Mouse (Mus musculus): ENCODE data around the gene Casp4. TPM values are rescaled to one million over a fixed set of nuclear protein-coding genes. Genes with fewer than 3 reads are reported as not detected.

The Casp4 gene
- total RNA-seq (2014; rRNA removed; ENCODE audit: low replicate concordance) (8.1 and 8.2 TPM in 2 replicates), polyA plus RNA-seq (2015; fragmentation: Nextera tagmentation; extraction: Ambion mirVana) (1.7 and 2.0 TPM in 2 replicates)

GRCm38 (mm10) chr9:5308561-5308960 is at the start of gene Casp4:
Gene Casp4, plus strand, starts transcription at chr9:5308828.
- WGBS = 45% methylated on average over 5 of the region's 5 CpGs
- no peaks in the 10 kb centered on the region for H3K36me3 ChIP-seq (replicated peaks; ENCODE audit: control insufficient read depth, insufficient read depth, low read length)
- no peak within 1 kb of the TSS for H3K9ac ChIP-seq (replicated peaks; ENCODE audit: low read depth, low read length)
- H3K27me3 ChIP-seq (ENCODE audit: control insufficient read depth, insufficient read depth, low read length) = no peaks in the 10 kb centered on the region
- H3K4me1 ChIP-seq (ENCODE audit: control insufficient read depth, insufficient read depth) = no peaks in the 10 kb centered on the region
- ATAC-seq (ENCODE audit: insufficient read depth, low read depth) (no peak), DNase-seq (ENCODE audit: low spot score) (peak; percentile 51)
- TF ChIP-seq EP300 (IDR thresholded peaks at IDR 0.05; ENCODE audit: low read depth) (no peak), CTCF (IDR thresholded peaks at IDR 0.05; ENCODE audit: low read depth) (no peak)
- peak within 1 kb of the TSS; percentile 30 for H3K4me2 ChIP-seq (ENCODE audit: low read depth, low read length)
- H3K9me3 ChIP-seq (replicated peaks; ENCODE audit: control insufficient read depth, low read length) = no peaks in the 10 kb centered on the region
- peak within 1 kb of the TSS; percentile 37 for H3K4me3 ChIP-seq (ENCODE audit: low read depth, low read length)
- peak within 1 kb of the TSS; percentile 34 for H3K27ac ChIP-seq (ENCODE audit: low read depth)

GRCm38 (mm10) chr9:5263951-5264475 is 44.6 kb upstream of the Casp4 start:
- 70% methylated on average over 2 of the region's 2 CpGs for WGBS
- H3K27me3 ChIP-seq (ENCODE audit: control insufficient read depth, insufficient read depth, low read length) = no peaks in the 10 kb centered on the region
- H3K4me1 ChIP-seq (ENCODE audit: control insufficient read depth, insufficient read depth) = no peaks in the 10 kb centered on the region
- no peaks in the 10 kb centered on the region for H3K36me3 ChIP-seq (replicated peaks; ENCODE audit: control insufficient read depth, insufficient read depth, low read length)
- DNase-seq (ENCODE audit: low spot score) = no peak
- ATAC-seq (ENCODE audit: insufficient read depth, low read depth) = no peak
- no peak overlapping the region for H3K4me2 ChIP-seq (ENCODE audit: low read depth, low read length)
- no peak overlapping the region for H3K27ac ChIP-seq (ENCODE audit: low read depth)
- H3K4me3 ChIP-seq (ENCODE audit: low read depth, low read length) = no peak overlapping the region
- H3K9me3 ChIP-seq (replicated peaks; ENCODE audit: control insufficient read depth, low read length) = no peaks in the 10 kb centered on the region
- TF ChIP-seq CTCF (IDR thresholded peaks at IDR 0.05; ENCODE audit: low read depth) (no peak), EP300 (IDR thresholded peaks at IDR 0.05; ENCODE audit: low read depth) (no peak)
- H3K9ac ChIP-seq (replicated peaks; ENCODE audit: low read depth, low read length) = no peak overlapping the region

GRCm38 (mm10) chr9:5270274-5270673 is 38.4 kb upstream of the Casp4 start:
- no peak for TF ChIP-seq CTCF (IDR thresholded peaks at IDR 0.05; ENCODE audit: low read depth)
- no peak for TF ChIP-seq EP300 (IDR thresholded peaks at IDR 0.05; ENCODE audit: low read depth)
- Histone ChIP-seq H3K4me3 (ENCODE audit: low read depth, low read length) (no peak overlapping the region), H3K9me3 (replicated peaks; ENCODE audit: control insufficient read depth, low read length) (no peaks in the 10 kb centered on the region), H3K27ac (ENCODE audit: low read depth) (no peak overlapping the region), H3K27me3 (ENCODE audit: control insufficient read depth, insufficient read depth, low read length) (no peaks in the 10 kb centered on the region), H3K4me2 (ENCODE audit: low read depth, low read length) (no peak overlapping the region), H3K9ac (replicated peaks; ENCODE audit: low read depth, low read length) (no peak overlapping the region), H3K36me3 (replicated peaks; ENCODE audit: control insufficient read depth, insufficient read depth, low read length) (no peaks in the 10 kb centered on the region), H3K4me1 (ENCODE audit: control insufficient read depth, insufficient read depth) (no peaks in the 10 kb centered on the region)
- 51% methylated on average over 2 of the region's 2 CpGs for WGBS
- ATAC-seq (ENCODE audit: insufficient read depth, low read depth) (no peak), DNase-seq (ENCODE audit: low spot score) (no peak)

- Histone ChIP-seq H3K4me1 (ENCODE audit: control insufficient read depth, insufficient read depth) (no peaks in the 10 kb centered on the region), H3K36me3 (replicated peaks; ENCODE audit: control insufficient read depth, insufficient read depth, low read length) (no peaks in the 10 kb centered on the region), H3K9me3 (replicated peaks; ENCODE audit: control insufficient read depth, low read length) (no peaks in the 10 kb centered on the region), H3K27me3 (ENCODE audit: control insufficient read depth, insufficient read depth, low read length) (no peaks in the 10 kb centered on the region), H3K4me2 (ENCODE audit: low read depth, low read length) (no peak overlapping the region), H3K9ac (replicated peaks; ENCODE audit: low read depth, low read length) (no peak overlapping the region), H3K4me3 (ENCODE audit: low read depth, low read length) (no peak overlapping the region), H3K27ac (ENCODE audit: low read depth) (no peak overlapping the region)
- TF ChIP-seq CTCF (IDR thresholded peaks at IDR 0.05; ENCODE audit: low read depth) (no peak), EP300 (IDR thresholded peaks at IDR 0.05; ENCODE audit: low read depth) (no peak)
- WGBS = 40% methylated on average over 1 of the region's 1 CpGs
- DNase-seq (ENCODE audit: low spot score) (no peak), ATAC-seq (ENCODE audit: insufficient read depth, low read depth) (no peak)
Measured at GRCm38 (mm10) chr9:5270884-5271283, 37.7 kb upstream of the Casp4 start.

GRCm38 (mm10) chr9:5271334-5271845 is 37.2 kb upstream of the Casp4 start:
- Histone ChIP-seq H3K36me3 (replicated peaks; ENCODE audit: control insufficient read depth, insufficient read depth, low read length) (no peaks in the 10 kb centered on the region), H3K4me2 (ENCODE audit: low read depth, low read length) (no peak overlapping the region), H3K9ac (replicated peaks; ENCODE audit: low read depth, low read length) (no peak overlapping the region), H3K9me3 (replicated peaks; ENCODE audit: control insufficient read depth, low read length) (no peaks in the 10 kb centered on the region), H3K27ac (ENCODE audit: low read depth) (no peak overlapping the region), H3K4me3 (ENCODE audit: low read depth, low read length) (no peak overlapping the region), H3K4me1 (ENCODE audit: control insufficient read depth, insufficient read depth) (no peaks in the 10 kb centered on the region), H3K27me3 (ENCODE audit: control insufficient read depth, insufficient read depth, low read length) (no peaks in the 10 kb centered on the region)
- TF ChIP-seq CTCF (IDR thresholded peaks at IDR 0.05; ENCODE audit: low read depth) = no peak
- no peak for TF ChIP-seq EP300 (IDR thresholded peaks at IDR 0.05; ENCODE audit: low read depth)
- 55% methylated on average over 6 of the region's 6 CpGs for WGBS
- DNase-seq (ENCODE audit: low spot score) (peak; percentile 39), ATAC-seq (ENCODE audit: insufficient read depth, low read depth) (peak; percentile 33; the same call in 1 of the 2 replicates)

GRCm38 (mm10) chr9:5286071-5286470 is 22.6 kb upstream of the Casp4 start:
- TF ChIP-seq EP300 (IDR thresholded peaks at IDR 0.05; ENCODE audit: low read depth) (no peak), CTCF (IDR thresholded peaks at IDR 0.05; ENCODE audit: low read depth) (no peak)

More at GRCm38 (mm10) chr9:5286071-5286470, 22.6 kb upstream of the Casp4 start:
- H3K4me3 ChIP-seq (ENCODE audit: low read depth, low read length) = no peak overlapping the region
- H3K27me3 ChIP-seq (ENCODE audit: control insufficient read depth, insufficient read depth, low read length) = no peaks in the 10 kb centered on the region
- H3K4me2 ChIP-seq (ENCODE audit: low read depth, low read length) = no peak overlapping the region
- H3K27ac ChIP-seq (ENCODE audit: low read depth) = no peak overlapping the region
- no peaks in the 10 kb centered on the region for H3K4me1 ChIP-seq (ENCODE audit: control insufficient read depth, insufficient read depth)
- H3K9me3 ChIP-seq (replicated peaks; ENCODE audit: control insufficient read depth, low read length) = no peaks in the 10 kb centered on the region
- no peak overlapping the region for H3K9ac ChIP-seq (replicated peaks; ENCODE audit: low read depth, low read length)
- 78% methylated on average over 2 of the region's 2 CpGs for WGBS
- DNase-seq (ENCODE audit: low spot score) = no peak
- no peaks in the 10 kb centered on the region for H3K36me3 ChIP-seq (replicated peaks; ENCODE audit: control insufficient read depth, insufficient read depth, low read length)
- no peak for ATAC-seq (ENCODE audit: insufficient read depth, low read depth)

Data from heart, postnatal 0 days (tissue).